Mouse (Mus musculus) 416B (cell line): ENCODE data around the gene Cstf1.
A peak's percentile ranks its signal among the peaks of the same experiment; 100 is the strongest.

Source experiments
- DNase-seq: peaks from one replicate; pipeline ENCODE4 v3.0.0; 2011; ENCODE audit warnings: low read depth

Cstf1 gene

GRCm38 (mm10) chr2:172376999-172377515, 6.6 kb downstream of the Cstf1 start:
- DNase-seq: no peak

GRCm38 (mm10) chr2:172378332-172378731, 7.9 kb downstream of the Cstf1 start:
- peak; percentile 69 for DNase-seq

- no peak for DNase-seq
Observed at GRCm38 (mm10) chr2:172380513-172380912, 10.0 kb downstream of the Cstf1 start.

- no peak for DNase-seq
Observed at GRCm38 (mm10) chr2:172381341-172381740, 10.9 kb downstream of the Cstf1 start.

- DNase-seq: no peak
Observed at GRCm38 (mm10) chr2:172381898-172382297, 11.4 kb downstream of the Cstf1 start.

GRCm38 (mm10) chr2:172384715-172385114, 14.2 kb downstream of the Cstf1 start:
- peak; percentile 17 for DNase-seq

- no peak for DNase-seq
Observed at GRCm38 (mm10) chr2:172390341-172390740, 19.9 kb downstream of the Cstf1 start.

- no peak for DNase-seq
Observed at GRCm38 (mm10) chr2:172392041-172392521, 21.6 kb downstream of the Cstf1 start.

GRCm38 (mm10) chr2:172393391-172394051, 23.0 kb downstream of the Cstf1 start, which contains the start of gene Cass4:
Gene Cass4 (plus strand): TSS chr2:172393794.
- DNase-seq: peak; percentile 53

GRCm38 (mm10) chr2:172394052-172394392, 23.5 kb downstream of the Cstf1 start:
- no peak for DNase-seq

GRCm38 (mm10) chr2:172394671-172395070, 24.2 kb downstream of the Cstf1 start:
- DNase-seq: no peak

GRCm38 (mm10) chr2:172395961-172396360, 25.5 kb downstream of the Cstf1 start:
- no peak for DNase-seq

GRCm38 (mm10) chr2:172399901-172400300, 29.4 kb downstream of the Cstf1 start:
- DNase-seq: no peak

GRCm38 (mm10) chr2:172401116-172401825, 30.8 kb downstream of the Cstf1 start:
- peak; percentile 96 for DNase-seq

- no peak for DNase-seq
Observed at GRCm38 (mm10) chr2:172404239-172404638, 33.8 kb downstream of the Cstf1 start.

GRCm38 (mm10) chr2:172405011-172405410, 34.5 kb downstream of the Cstf1 start:
- no peak for DNase-seq

GRCm38 (mm10) chr2:172406173-172406572, 35.7 kb downstream of the Cstf1 start:
- DNase-seq: no peak

GRCm38 (mm10) chr2:172407499-172407898, 37.0 kb downstream of the Cstf1 start:
- no peak for DNase-seq

GRCm38 (mm10) chr2:172410686-172411085, 40.2 kb downstream of the Cstf1 start:
- DNase-seq: no peak

GRCm38 (mm10) chr2:172411091-172411490, 40.6 kb downstream of the Cstf1 start:
- DNase-seq: peak; percentile 48

- DNase-seq: peak; percentile 42
Observed at GRCm38 (mm10) chr2:172412454-172412853, 42.0 kb downstream of the Cstf1 start.

GRCm38 (mm10) chr2:172413273-172413672, 42.8 kb downstream of the Cstf1 start:
- DNase-seq: no peak

- DNase-seq: no peak
Observed at GRCm38 (mm10) chr2:172413894-172414293, 43.4 kb downstream of the Cstf1 start.
